ENCODE assay signal across 10 mouse cellular contexts in genomic region chr8:82841520-82842142, GRCm38 (mm10). TPM values are rescaled to one million over a fixed set of nuclear protein-coding genes. Genes with fewer than 3 reads are reported as not detected.
A peak's percentile ranks its signal among the peaks of the same experiment; 100 is the strongest.
DNase-seq lines count a peak whose midpoint lies in the region; ATAC-seq and TF ChIP-seq lines count a peak whose summit lies in the region.
"Had no signal": no experiment of that assay in that cellular context is flagged by ENCODE, and none has a peak within 500 bp of the region (broad histone marks: within the 10 kb centered on the region; RNA-seq: fewer than 3 reads in every experiment).

No protein-coding gene starts in this region.

- H3K4me1 ChIP-seq in heart, adult 2 months (ENCODE audit: control insufficient read depth, insufficient read depth, low read length): no peaks in the 10 kb centered on the region
- no peaks in the 10 kb centered on the region for H3K4me1 ChIP-seq in heart, embryonic 10.5 days
- H3K4me1 ChIP-seq in lung, embryonic 14.5 days (ENCODE audit: insufficient read depth): no peaks in the 10 kb centered on the region

- no peaks in the 10 kb centered on the region for H3K9me3 ChIP-seq in heart, embryonic 10.5 days
- no peaks in the 10 kb centered on the region for H3K9me3 ChIP-seq in lung, embryonic 14.5 days (ENCODE audit: low read depth, low read length)

- no peaks in the 10 kb centered on the region for H3K36me3 ChIP-seq in heart, adult 2 months (ENCODE audit: control insufficient read depth, insufficient read depth, low read length)
- H3K36me3 ChIP-seq in heart, embryonic 10.5 days: no peaks in the 10 kb centered on the region
- no peaks in the 10 kb centered on the region for H3K36me3 ChIP-seq in lung, embryonic 14.5 days (ENCODE audit: insufficient read depth)

- peak; percentile 76 for TF ChIP-seq CTCF in heart, adult 2 months (IDR thresholded peaks at IDR 0.05)
- peak; percentile 59 for TF ChIP-seq CTCF in lung, embryonic 14.5 days (IDR thresholded peaks at IDR 0.05; ENCODE audit: low read depth)

- intact Hi-C loops in heart, adult 2 months (cut with DNase I): loop anchor here (10.0 kb wide), 1 partner anchor 1497 kb away; the partner anchor contains the start of gene Inpp4b

- DNase-seq in heart, adult 2 months: no peak
- DNase-seq in heart, embryonic 10.5 days (ENCODE audit: low spot score): no peak
- DNase-seq in lung, embryonic 14.5 days: peak; percentile 71
- DNase-seq in lung, postnatal 4 days: no peak
- DNase-seq in embryo, embryonic 10.5 days (ENCODE audit: low spot score): peak; percentile 52
- peak; percentile 62 for DNase-seq in retina, postnatal 1 day
- no peak for DNase-seq in spleen, adult 18-20 months
- DNase-seq in adrenal gland, postnatal 10 days: no peak
- DNase-seq: adrenal gland, postnatal 36 days had no signal

- H3K4me3 ChIP-seq in heart, adult 2 months: no peak overlapping the region
- H3K4me3 ChIP-seq in heart, embryonic 10.5 days: no peak overlapping the region
- no peak overlapping the region for H3K4me3 ChIP-seq in lung, embryonic 14.5 days (ENCODE audit: low read depth, low read length)

- no peaks in the 10 kb centered on the region for H3K27me3 ChIP-seq in heart, adult 2 months (ENCODE audit: control insufficient read depth, insufficient read depth, low read length)
- H3K27me3 ChIP-seq in heart, embryonic 10.5 days (ENCODE audit: insufficient read depth, poor library complexity, severe bottlenecking): no peaks in the 10 kb centered on the region
- no peaks in the 10 kb centered on the region for H3K27me3 ChIP-seq in lung, embryonic 14.5 days (ENCODE audit: insufficient read depth, low read length)

- TF ChIP-seq POLR2A in heart, adult 2 months (IDR thresholded peaks at IDR 0.05; ENCODE audit: insufficient read depth, low read depth, low read length): no peak

- H3K9ac ChIP-seq in heart, adult 2 months (ENCODE audit: low read depth, low read length): no peak overlapping the region
- H3K9ac ChIP-seq in lung, embryonic 14.5 days: no peak overlapping the region

- H3K27ac ChIP-seq in heart, adult 2 months: no peak overlapping the region
- no peak overlapping the region for H3K27ac ChIP-seq in heart, embryonic 10.5 days
- H3K27ac ChIP-seq in lung, embryonic 14.5 days (ENCODE audit: low read depth): no peak overlapping the region

- ATAC-seq in lung, embryonic 14.5 days (ENCODE audit: insufficient read depth): peak; percentile 76; the same call in 1 of the 2 replicates

- no peaks in the 10 kb centered on the region; the same call in 1 of the 2 replicates for H3K79me2 ChIP-seq in heart, adult 2 months (replicated peaks; ENCODE audit: control insufficient read depth, insufficient read depth, low read length)

- 39% methylated on average over 6 of the region's 6 CpGs for WGBS in heart, adult 2 months
- 53% methylated on average over 6 of the region's 6 CpGs for WGBS in heart, embryonic 10.5 days
- 40% methylated on average over 6 of the region's 6 CpGs for WGBS in lung, embryonic 14.5 days

- no peak overlapping the region for H3K4me2 ChIP-seq in lung, embryonic 14.5 days
- H3K4me2 ChIP-seq: liver, embryonic 11.5 days had no signal

- no peak for TF ChIP-seq EP300 in heart, adult 2 months (IDR thresholded peaks at IDR 0.05; ENCODE audit: insufficient read depth, low read depth, low read length)

RNA-seq across cellular contexts. Expression of gene Rnf150, which starts 21.5 kb away (rescaled TPM):
- total RNA-seq in heart, adult 2 months (2021): 10 to 100 TPM; 12.2 to 14.2 TPM
- polyA plus RNA-seq in heart, adult 2 months (2012; rRNA removed): 6.6 and 9.8 TPM in 2 replicates
- polyA plus RNA-seq in heart, embryonic 10.5 days (2016; fragmentation: Nextera tagmentation; extraction: Ambion mirVana): 0.41 and 0.80 TPM in 2 replicates
- polyA plus RNA-seq in lung, embryonic 14.5 days (2014; fragmentation: Nextera tagmentation; extraction: Ambion mirVana): 1.2 and 1.4 TPM in 2 replicates
- total RNA-seq in adrenal gland, postnatal 10 days (2021): 10 to 100 TPM; 10.7 to 15.4 TPM

Comparison
In these comparisons a context has a peak if more than half of its experiments do, and no peak if none do; other contexts are left out.
1. DNase-seq: peak in lung, embryonic 14.5 days (single experiment), embryo, embryonic 10.5 days (single experiment) and retina, postnatal 1 day (single experiment); none in heart, adult 2 months (0 of 2), heart, embryonic 10.5 days (single experiment), lung, postnatal 4 days (0 of 2), spleen, adult 18-20 months (0 of 2) and adrenal gland, postnatal 10 days (single experiment).